Mouse (Mus musculus): ENCODE data around the gene Zfp652. TPM values are rescaled to one million over a fixed set of nuclear protein-coding genes. Genes with fewer than 3 reads are reported as not detected.

The Zfp652 gene
- polyA plus RNA-seq, 1 experiment from 2014 or later, result 24.5 TPM

DNA sequence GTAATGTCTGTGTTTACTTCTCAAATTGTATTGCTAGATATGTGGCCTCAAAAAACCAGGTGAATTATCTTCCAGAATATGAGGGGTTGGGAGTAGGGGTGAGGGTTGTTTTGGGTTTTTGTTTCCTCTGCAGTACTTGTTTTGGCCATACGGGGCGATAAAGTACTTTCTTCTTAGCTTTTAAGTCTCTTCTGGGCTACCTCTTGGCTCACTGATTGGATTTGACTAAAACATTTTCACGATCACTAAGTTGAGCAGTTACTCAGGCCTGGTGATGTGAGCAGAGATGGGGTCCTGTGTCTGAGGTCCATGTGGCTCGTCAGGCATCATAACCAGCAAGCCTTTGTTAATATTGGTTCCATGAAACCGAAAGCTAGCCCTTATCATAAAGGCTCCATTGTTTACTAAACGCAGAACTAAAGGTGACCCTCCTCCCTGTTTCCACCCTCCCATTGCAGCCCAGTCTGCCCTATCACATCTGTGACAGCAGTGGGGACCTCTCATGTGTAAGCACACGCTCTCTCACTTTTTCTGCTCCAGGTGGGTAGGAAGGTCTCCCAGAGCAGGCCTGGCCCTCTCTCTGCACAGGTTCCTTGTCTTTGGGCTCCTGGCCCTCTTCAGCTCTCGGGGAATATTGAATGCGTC lies 58.4 kb downstream of the Zfp652 start:
- H3K4me2 ChIP-seq, result no peak overlapping the region
- WGBS, result 52% methylated on average over 9 of the region's 9 CpGs
- H3K36me3 ChIP-seq, result peaks cover 33% of the 10 kb centered on the region
- H3K4me3 ChIP-seq, result no peak overlapping the region
- ATAC-seq (ENCODE audit: insufficient number of reproducible peaks, insufficient read depth, low FRiP score, low TSS enrichment, low read depth), result no peak
- no peak overlapping the region for H3K27ac ChIP-seq
- no peaks in the 10 kb centered on the region for H3K27me3 ChIP-seq
- no peaks in the 10 kb centered on the region for H3K4me1 ChIP-seq
- no peaks in the 10 kb centered on the region for H3K9me3 ChIP-seq
- no peak overlapping the region for H3K9ac ChIP-seq

DNA sequence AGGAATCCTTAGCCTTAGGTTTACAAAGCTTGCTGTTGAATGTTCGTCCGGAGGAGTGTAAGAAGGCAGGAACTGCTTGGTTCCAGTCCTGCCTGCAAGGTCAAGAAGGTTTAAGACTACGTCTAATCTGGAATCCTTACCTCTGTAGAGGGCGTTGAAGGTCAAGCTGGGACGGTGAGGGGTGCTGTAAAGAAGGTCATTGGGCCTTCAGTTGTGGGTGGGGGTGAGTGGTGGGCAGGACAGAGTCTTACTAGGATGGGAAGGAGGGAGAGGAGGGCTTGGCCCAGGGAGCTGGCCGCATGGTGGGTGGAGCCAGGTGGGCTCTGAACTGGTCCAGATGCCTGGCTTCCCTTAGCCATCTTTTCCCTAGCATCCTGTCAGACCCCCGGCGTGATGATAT lies 59.2 kb downstream of the Zfp652 start:
- Histone ChIP-seq H3K4me1 (no peaks in the 10 kb centered on the region), H3K27ac (no peak overlapping the region)
- 76% methylated on average over 8 of the region's 8 CpGs for WGBS

DNA sequence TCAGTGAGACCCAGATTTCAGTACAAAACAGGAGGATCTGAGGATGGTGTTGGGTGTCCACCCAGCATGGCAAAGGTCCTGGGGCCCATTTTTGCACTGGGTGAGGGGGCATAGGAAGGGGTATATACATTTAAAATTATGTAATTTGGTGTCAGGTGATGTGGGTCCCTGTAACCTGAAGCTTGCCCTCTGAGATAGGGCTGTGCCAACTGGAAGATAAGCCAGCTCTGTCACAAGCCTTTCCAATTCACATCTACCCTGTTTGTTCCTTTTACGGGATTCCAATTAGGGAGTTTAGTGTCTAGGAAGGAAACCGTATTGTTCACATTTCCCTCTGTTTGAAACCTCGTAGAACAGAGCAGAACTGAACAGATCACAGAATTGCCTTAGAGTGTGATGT lies 60.8 kb downstream of the Zfp652 start:
- no peak overlapping the region for H3K27ac ChIP-seq
- H3K27me3 ChIP-seq, result no peaks in the 10 kb centered on the region
- H3K4me2 ChIP-seq, result no peak overlapping the region
- no peak for ATAC-seq (ENCODE audit: insufficient number of reproducible peaks, insufficient read depth, low FRiP score, low TSS enrichment, low read depth)
- H3K9me3 ChIP-seq, result no peaks in the 10 kb centered on the region
- 84% methylated on average over 3 of the region's 3 CpGs for WGBS
- peaks cover 32% of the 10 kb centered on the region for H3K36me3 ChIP-seq
- H3K9ac ChIP-seq, result no peak overlapping the region
- no peak overlapping the region for H3K4me3 ChIP-seq
- 0 out of 2 replicates have a peak, but pooled peaks cover 6% of the 10 kb centered on the region for H3K4me1 ChIP-seq

More for the DNA sequence above, 59.2 kb downstream of the Zfp652 start:
- Histone ChIP-seq H3K36me3 (peaks cover 33% of the 10 kb centered on the region), H3K9me3 (no peaks in the 10 kb centered on the region), H3K9ac (no peak overlapping the region), H3K27me3 (no peaks in the 10 kb centered on the region), H3K4me2 (no peak overlapping the region), H3K4me3 (no peak overlapping the region)
- no peak for ATAC-seq (ENCODE audit: insufficient number of reproducible peaks, insufficient read depth, low FRiP score, low TSS enrichment, low read depth)

DNA sequence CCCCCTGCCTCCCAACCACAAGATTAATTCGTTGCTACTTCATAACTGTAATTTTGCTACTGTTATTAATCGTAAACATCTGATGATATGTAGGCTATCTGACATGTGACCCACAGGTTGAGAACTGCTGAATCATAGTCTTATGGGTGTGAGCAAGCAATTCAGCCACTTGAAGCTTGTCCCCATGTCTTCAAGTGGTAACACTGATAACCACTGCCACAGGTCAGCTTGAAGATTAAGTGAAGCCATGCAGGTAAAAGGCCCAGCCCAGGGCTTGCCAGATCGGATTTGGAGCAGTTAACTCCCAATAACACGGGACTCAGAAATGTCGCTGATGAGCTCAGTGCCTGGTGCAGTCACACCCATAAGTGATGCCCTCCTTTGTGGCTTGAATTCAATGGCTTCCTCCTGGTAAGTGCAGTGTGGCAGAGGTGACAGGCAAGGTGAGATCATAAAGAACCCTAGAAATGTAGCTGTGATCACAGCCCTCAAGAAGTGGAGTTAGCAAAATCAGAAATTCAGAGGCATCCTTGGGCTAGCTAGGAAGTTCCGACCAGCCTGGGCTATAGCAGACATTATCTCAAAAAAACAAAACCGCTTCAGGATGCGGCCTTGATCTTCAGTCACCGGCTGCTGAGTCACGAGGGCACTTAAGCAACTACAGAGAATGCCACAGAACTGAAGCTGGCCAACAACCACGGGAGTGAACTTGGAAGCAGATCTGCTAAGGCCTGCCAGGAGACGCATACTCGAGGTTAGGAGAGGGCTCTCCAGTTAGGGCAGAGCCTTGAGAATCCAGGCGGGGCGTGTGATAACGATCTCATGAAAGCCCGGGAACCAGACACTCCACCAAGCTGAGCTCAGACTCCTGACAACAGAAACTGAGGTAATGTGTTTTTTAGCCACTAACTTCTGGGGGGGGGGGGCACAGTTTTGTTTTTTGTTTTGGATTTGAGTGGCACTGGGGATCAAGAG lies 65.1 kb downstream of the Zfp652 start:
- WGBS, result 65% methylated on average over 17 of the region's 17 CpGs
- Histone ChIP-seq H3K4me3 (no peak overlapping the region), H3K4me1 (0 out of 2 replicates have a peak, but pooled peaks cover 6% of the 10 kb centered on the region), H3K27me3 (no peaks in the 10 kb centered on the region), H3K36me3 (peaks cover 13% of the 10 kb centered on the region), H3K4me2 (no peak overlapping the region), H3K9ac (no peak overlapping the region), H3K27ac (peak overlapping the region; percentile 55; the same call in 1 of the 2 replicates), H3K9me3 (no peaks in the 10 kb centered on the region)
- no peak for ATAC-seq (ENCODE audit: insufficient number of reproducible peaks, insufficient read depth, low FRiP score, low TSS enrichment, low read depth)

DNA sequence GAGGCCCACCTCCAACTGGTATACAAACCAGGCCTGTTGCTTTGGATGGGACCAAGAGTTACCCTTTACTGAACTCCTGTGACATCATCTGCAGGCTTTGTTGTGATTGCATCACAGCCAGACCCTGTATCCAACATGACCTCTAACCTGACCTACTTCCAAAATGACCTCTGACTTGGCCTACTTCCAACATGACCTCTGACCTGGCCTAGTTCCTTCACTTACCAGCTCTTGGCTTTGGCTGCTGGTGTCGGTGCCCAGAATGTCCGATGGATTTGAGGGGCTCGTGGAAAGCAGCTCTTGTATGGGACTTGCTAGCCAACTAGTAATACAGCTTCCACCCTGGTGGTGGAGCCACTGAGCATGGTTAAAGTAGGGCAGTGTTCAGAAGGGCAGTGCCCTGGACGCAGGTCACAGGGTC lies 66.4 kb downstream of the Zfp652 start:
- no peak for ATAC-seq (ENCODE audit: insufficient number of reproducible peaks, insufficient read depth, low FRiP score, low TSS enrichment, low read depth)
- H3K36me3 ChIP-seq, result peaks cover 11% of the 10 kb centered on the region
- no peaks in the 10 kb centered on the region for H3K27me3 ChIP-seq
- no peaks in the 10 kb centered on the region for H3K9me3 ChIP-seq
- 78% methylated on average over 4 of the region's 4 CpGs for WGBS
- H3K4me1 ChIP-seq, result 0 out of 2 replicates have a peak, but pooled peaks cover 6% of the 10 kb centered on the region
- H3K4me3 ChIP-seq, result no peak overlapping the region
- H3K4me2 ChIP-seq, result no peak overlapping the region
- H3K27ac ChIP-seq, result no peak overlapping the region
- H3K9ac ChIP-seq, result no peak overlapping the region

DNA sequence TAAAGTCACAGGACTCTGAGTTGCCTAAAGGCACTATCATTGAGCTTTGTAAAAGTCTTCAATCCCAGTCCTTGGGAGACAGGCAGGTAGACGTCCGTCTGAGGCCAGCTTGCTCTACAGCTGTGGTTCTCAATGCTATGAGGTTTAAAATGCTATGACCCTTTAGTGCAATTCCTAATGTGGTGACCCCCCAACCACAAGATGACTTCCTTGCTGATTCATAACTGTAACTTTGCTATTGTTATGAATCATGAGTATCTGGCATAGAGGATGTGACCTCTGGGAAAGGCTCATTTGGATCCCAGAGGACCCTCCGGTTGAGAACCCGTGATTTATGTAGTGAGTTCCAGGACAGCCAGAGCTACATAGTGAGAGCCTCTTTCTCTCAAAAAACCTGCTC lies 66.9 kb downstream of the Zfp652 start:
- Histone ChIP-seq H3K27me3 (no peaks in the 10 kb centered on the region), H3K4me1 (0 out of 2 replicates have a peak, but pooled peaks cover 6% of the 10 kb centered on the region), H3K9ac (no peak overlapping the region), H3K27ac (no peak overlapping the region), H3K4me3 (no peak overlapping the region), H3K9me3 (no peaks in the 10 kb centered on the region), H3K4me2 (no peak overlapping the region), H3K36me3 (peaks cover 10% of the 10 kb centered on the region)
- no peak for ATAC-seq (ENCODE audit: insufficient number of reproducible peaks, insufficient read depth, low FRiP score, low TSS enrichment, low read depth)
- WGBS, result 88% methylated on average over 4 of the region's 4 CpGs

DNA sequence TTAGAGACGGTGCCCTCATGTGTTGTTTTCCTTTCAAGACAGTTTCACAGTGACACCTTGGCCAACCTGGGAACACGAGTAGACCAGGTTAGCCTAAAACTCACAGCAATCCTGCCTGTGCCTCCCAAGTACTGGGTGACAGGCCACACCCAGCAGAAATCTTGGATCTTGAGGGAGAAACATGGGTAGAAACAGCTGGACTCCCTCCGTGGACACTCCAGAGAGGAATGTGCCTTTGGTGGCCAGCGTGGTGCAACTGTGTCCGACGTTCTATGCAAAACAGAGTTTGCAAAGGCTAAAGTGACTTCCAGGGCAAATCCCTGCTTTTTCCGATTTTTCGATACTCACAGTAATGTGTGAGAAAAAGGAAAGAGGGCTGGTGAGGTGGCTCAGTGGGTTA lies 68.0 kb downstream of the Zfp652 start:
- WGBS, result 94% methylated on average over 8 of the region's 8 CpGs
- Histone ChIP-seq H3K4me1 (0 out of 2 replicates have a peak, but pooled peaks cover 6% of the 10 kb centered on the region), H3K4me2 (no peak overlapping the region), H3K9me3 (no peaks in the 10 kb centered on the region), H3K9ac (no peak overlapping the region), H3K4me3 (no peak overlapping the region), H3K27me3 (no peaks in the 10 kb centered on the region), H3K36me3 (peaks cover 6% of the 10 kb centered on the region), H3K27ac (no peak overlapping the region)
- no peak for ATAC-seq (ENCODE audit: insufficient number of reproducible peaks, insufficient read depth, low FRiP score, low TSS enrichment, low read depth)

DNA sequence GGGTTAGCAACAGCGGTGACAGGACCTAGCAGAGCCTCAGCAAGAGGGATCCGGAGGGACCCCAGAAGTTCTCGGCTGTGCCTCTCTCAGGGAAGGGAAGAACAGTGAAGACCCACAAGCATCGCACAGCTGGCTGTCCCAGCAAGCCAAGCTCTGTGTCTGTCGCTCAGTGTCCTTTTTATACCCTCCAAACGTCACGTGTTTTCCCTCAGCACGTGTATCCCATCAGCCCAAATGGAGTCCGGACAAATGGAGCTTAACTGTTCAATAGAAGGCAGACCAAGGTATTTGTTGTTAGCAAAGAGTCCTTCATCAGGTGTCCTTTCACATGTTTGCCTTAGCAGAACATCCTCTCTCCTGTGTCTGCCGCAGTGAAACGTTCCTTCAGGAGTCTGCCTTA lies 69.1 kb downstream of the Zfp652 start:
- Histone ChIP-seq H3K4me1 (0 out of 2 replicates have a peak, but pooled peaks cover 6% of the 10 kb centered on the region), H3K27me3 (no peaks in the 10 kb centered on the region), H3K4me3 (no peak overlapping the region), H3K9me3 (no peaks in the 10 kb centered on the region), H3K36me3 (no peaks in the 10 kb centered on the region), H3K9ac (no peak overlapping the region), H3K4me2 (no peak overlapping the region), H3K27ac (no peak overlapping the region)
- no peak for ATAC-seq (ENCODE audit: insufficient number of reproducible peaks, insufficient read depth, low FRiP score, low TSS enrichment, low read depth)
- 77% methylated on average over 11 of the region's 11 CpGs for WGBS

DNA sequence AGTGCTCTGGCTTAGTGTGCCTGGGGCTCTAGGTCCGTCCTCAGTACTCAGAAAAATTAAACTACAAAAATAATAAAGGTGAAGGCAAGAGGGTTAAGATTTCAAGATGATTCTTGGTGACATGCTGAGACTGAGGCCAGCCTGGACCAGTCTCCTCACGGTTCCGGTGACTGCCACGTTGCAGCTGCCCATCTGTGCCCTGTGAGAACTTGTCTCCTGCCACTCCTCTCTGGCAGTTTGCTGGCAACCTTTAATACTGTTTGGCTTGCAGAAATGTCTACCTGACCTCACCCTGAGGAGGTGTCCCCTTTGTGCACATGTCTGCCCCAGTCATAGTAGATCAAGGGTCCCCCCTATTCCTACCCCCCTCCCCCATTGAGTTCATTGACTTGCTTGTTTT lies 71.0 kb downstream of the Zfp652 start:
- 84% methylated on average over 4 of the region's 4 CpGs for WGBS
- H3K9me3 ChIP-seq, result no peaks in the 10 kb centered on the region
- H3K4me3 ChIP-seq, result no peak overlapping the region
- no peak overlapping the region for H3K27ac ChIP-seq
- H3K4me1 ChIP-seq, result no peaks in the 10 kb centered on the region
- no peak overlapping the region for H3K9ac ChIP-seq
- no peak for ATAC-seq (ENCODE audit: insufficient number of reproducible peaks, insufficient read depth, low FRiP score, low TSS enrichment, low read depth)
- H3K27me3 ChIP-seq, result no peaks in the 10 kb centered on the region
- H3K36me3 ChIP-seq, result no peaks in the 10 kb centered on the region
- H3K4me2 ChIP-seq, result no peak overlapping the region

DNA sequence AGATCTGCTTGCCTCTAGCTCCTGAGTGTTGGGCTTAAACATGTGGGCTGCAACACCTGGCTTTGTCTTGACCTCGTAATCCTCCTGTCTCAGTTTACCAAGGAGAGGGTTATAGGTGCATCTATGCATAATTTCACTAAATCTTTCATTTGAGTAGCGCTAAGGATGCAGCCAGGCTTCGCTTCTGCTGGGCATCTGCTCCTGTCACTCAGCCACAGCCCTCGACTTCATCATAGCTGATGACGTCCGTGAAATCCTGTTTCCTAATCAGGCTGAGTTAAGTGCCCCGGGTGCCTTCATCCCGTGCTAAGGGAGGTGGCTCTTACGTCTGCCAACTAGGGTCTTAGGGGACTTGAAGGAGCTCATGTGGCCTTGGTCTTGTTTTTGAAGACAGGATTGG lies 71.5 kb downstream of the Zfp652 start:
- no peak overlapping the region for H3K9ac ChIP-seq
- no peaks in the 10 kb centered on the region for H3K9me3 ChIP-seq
- no peak overlapping the region for H3K27ac ChIP-seq
- WGBS, result 78% methylated on average over 9 of the region's 9 CpGs
- no peaks in the 10 kb centered on the region for H3K27me3 ChIP-seq
- no peaks in the 10 kb centered on the region for H3K4me1 ChIP-seq
- H3K4me3 ChIP-seq, result no peak overlapping the region
- no peak overlapping the region for H3K4me2 ChIP-seq
- no peak for ATAC-seq (ENCODE audit: insufficient number of reproducible peaks, insufficient read depth, low FRiP score, low TSS enrichment, low read depth)
- H3K36me3 ChIP-seq, result no peaks in the 10 kb centered on the region

DNA sequence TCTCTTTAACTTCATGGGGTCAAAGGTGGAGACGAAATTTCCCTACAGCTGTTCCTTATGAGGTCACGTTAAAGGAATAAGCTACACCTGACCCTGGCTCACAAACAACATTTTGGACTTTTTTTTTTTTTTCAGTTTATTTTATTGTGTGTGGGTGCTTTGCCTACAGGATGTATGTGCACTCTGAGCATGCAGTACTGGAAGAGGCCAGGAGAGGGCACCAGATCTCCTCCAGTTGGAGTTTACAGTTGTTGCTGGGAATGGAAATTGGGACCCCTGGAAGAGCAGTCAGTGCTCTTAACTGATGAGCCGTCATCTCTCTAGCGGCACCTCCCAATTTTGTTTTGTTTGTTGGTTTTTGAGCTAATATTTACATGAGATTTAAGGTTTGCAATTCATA lies 73.2 kb downstream of the Zfp652 start:
- H3K4me1 ChIP-seq, result no peaks in the 10 kb centered on the region
- H3K27me3 ChIP-seq, result no peaks in the 10 kb centered on the region
- H3K4me2 ChIP-seq, result no peak overlapping the region
- H3K36me3 ChIP-seq, result no peaks in the 10 kb centered on the region
- 92% methylated on average over 4 of the region's 4 CpGs for WGBS
- H3K4me3 ChIP-seq, result no peak overlapping the region
- H3K27ac ChIP-seq, result no peak overlapping the region
- H3K9me3 ChIP-seq, result no peaks in the 10 kb centered on the region
- no peak overlapping the region for H3K9ac ChIP-seq
- no peak for ATAC-seq (ENCODE audit: insufficient number of reproducible peaks, insufficient read depth, low FRiP score, low TSS enrichment, low read depth)

DNA sequence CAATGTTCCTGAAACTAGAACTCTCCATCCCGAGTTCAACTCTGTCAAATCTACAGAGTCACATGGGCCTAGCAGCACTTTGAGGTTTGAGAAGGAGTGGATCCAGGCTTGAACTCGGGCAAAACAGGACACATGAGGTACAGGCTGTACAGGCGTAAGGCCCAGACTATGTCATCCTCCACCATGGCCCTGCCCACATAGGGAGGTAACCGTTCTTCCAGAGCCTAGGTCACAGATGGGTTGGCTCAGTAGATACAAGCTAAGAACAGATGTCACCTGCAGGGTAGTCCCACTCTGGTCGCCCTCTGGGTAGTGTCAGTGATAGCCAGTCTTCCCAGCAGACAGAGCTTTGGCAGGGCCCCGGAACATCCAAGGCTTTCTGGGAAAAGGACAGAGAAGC lies 74.0 kb downstream of the Zfp652 start:
- H3K4me2 ChIP-seq, result no peak overlapping the region
- H3K9ac ChIP-seq, result no peak overlapping the region
- H3K9me3 ChIP-seq, result no peaks in the 10 kb centered on the region
- H3K27ac ChIP-seq, result no peak overlapping the region
- H3K36me3 ChIP-seq, result no peaks in the 10 kb centered on the region
- ATAC-seq (ENCODE audit: insufficient number of reproducible peaks, insufficient read depth, low FRiP score, low TSS enrichment, low read depth), result no peak
- H3K4me3 ChIP-seq, result no peak overlapping the region
- WGBS, result 89% methylated on average over 6 of the region's 6 CpGs
- no peaks in the 10 kb centered on the region for H3K27me3 ChIP-seq
- no peaks in the 10 kb centered on the region for H3K4me1 ChIP-seq

Data from embryonic facial prominence, embryonic 13.5 days (tissue).